Mouse (Mus musculus) layer of hippocampus, adult 2 months (tissue): ENCODE data around the gene Dab2ip. TPM values are rescaled to one million over a fixed set of nuclear protein-coding genes. Genes with fewer than 3 reads are reported as not detected.

Source experiments
- DNase-seq, 2 experiments: peaks; one replicate each; pipeline ENCODE4 v3.0.0; 2022; ENCODE audit warnings: low spot score in 2 of 2
- H3K27ac ChIP-seq: fragments of 200-600 bp; 2 replicates; pipeline ENCODE4 v1.8.1; 2022
- H3K4me3 ChIP-seq: fragments of 200-600 bp; 2 replicates; pipeline ENCODE4 v1.8.1; 2022; ENCODE audit warnings: mild to moderate bottlenecking
- CTCF ChIP-seq: fragments of 200-600 bp; conservative IDR thresholded peaks from 2 replicates; pipeline ENCODE4 v1.8.1; 2022; ENCODE audit warnings: antibody characterized with exemption, mild to moderate bottlenecking, moderate library complexity
- total RNA-seq, 2 experiments: library from RNA; stranded (reverse); gene quantifications; 2 replicates each; pipeline ENCODE4 v1.2.3; 2021

The Dab2ip gene
- total RNA-seq, 2 experiments from 2014 or later = 96.3 to 103 TPM

GRCm38 (mm10) chr2:35591961-35592724 lies 34.1 kb downstream of the Dab2ip start:
- no peak overlapping the region for H3K27ac ChIP-seq
- DNase-seq = no peak
- no peak overlapping the region for H3K4me3 ChIP-seq
- no peak for TF ChIP-seq CTCF

GRCm38 (mm10) chr2:35592725-35593392 lies 34.8 kb downstream of the Dab2ip start:
- DNase-seq = no peak
- no peak overlapping the region for H3K4me3 ChIP-seq

GRCm38 (mm10) chr2:35593889-35594288 lies 35.8 kb downstream of the Dab2ip start:
- no peak for DNase-seq
- no peak for TF ChIP-seq CTCF
- H3K4me3 ChIP-seq = no peak overlapping the region
- no peak overlapping the region for H3K27ac ChIP-seq

More at GRCm38 (mm10) chr2:35592725-35593392, 34.8 kb downstream of the Dab2ip start:
- no peak for TF ChIP-seq CTCF
- no peak overlapping the region for H3K27ac ChIP-seq

GRCm38 (mm10) chr2:35595102-35595501 lies 37.0 kb downstream of the Dab2ip start:
- H3K4me3 ChIP-seq = no peak overlapping the region
- no peak overlapping the region for H3K27ac ChIP-seq
- DNase-seq = no peak
- no peak for TF ChIP-seq CTCF

GRCm38 (mm10) chr2:35595718-35596117 lies 37.7 kb downstream of the Dab2ip start:
- Histone ChIP-seq H3K4me3 (no peak overlapping the region), H3K27ac (no peak overlapping the region)
- no peak for DNase-seq
- TF ChIP-seq CTCF = no peak

- no peak overlapping the region for H3K27ac ChIP-seq
- H3K4me3 ChIP-seq = no peak overlapping the region
- DNase-seq = no peak
- no peak for TF ChIP-seq CTCF
These were observed 38.7 kb downstream of the Dab2ip start for GRCm38 (mm10) chr2:35596796-35597195.

- no peak overlapping the region for H3K27ac ChIP-seq
- no peak for DNase-seq
- TF ChIP-seq CTCF = no peak
- no peak overlapping the region for H3K4me3 ChIP-seq
These were observed 40.8 kb downstream of the Dab2ip start for GRCm38 (mm10) chr2:35598819-35599218.

- Histone ChIP-seq H3K4me3 (no peak overlapping the region), H3K27ac (no peak overlapping the region)
- TF ChIP-seq CTCF = peak; percentile 44
- no peak for DNase-seq
These were observed 43.6 kb downstream of the Dab2ip start for GRCm38 (mm10) chr2:35601665-35602064.

GRCm38 (mm10) chr2:35607476-35607875 lies 49.4 kb downstream of the Dab2ip start:
- TF ChIP-seq CTCF = no peak
- Histone ChIP-seq H3K4me3 (no peak overlapping the region), H3K27ac (no peak overlapping the region)
- DNase-seq = no peak

GRCm38 (mm10) chr2:35608856-35609255 lies 50.8 kb downstream of the Dab2ip start:
- Histone ChIP-seq H3K4me3 (no peak overlapping the region), H3K27ac (no peak overlapping the region)
- TF ChIP-seq CTCF = no peak
- DNase-seq = no peak

- Histone ChIP-seq H3K27ac (peak overlapping the region; percentile 72; the same call in 1 of the 2 replicates), H3K4me3 (no peak overlapping the region)
- peak; percentile 70 for TF ChIP-seq CTCF
- no peak for DNase-seq
These were observed 51.3 kb downstream of the Dab2ip start for GRCm38 (mm10) chr2:35609317-35609716.

GRCm38 (mm10) chr2:35610168-35610951 lies 52.3 kb downstream of the Dab2ip start:
- Histone ChIP-seq H3K27ac (peak overlapping the region; percentile 72), H3K4me3 (no peak overlapping the region)
- TF ChIP-seq CTCF = no peak
- DNase-seq = peak; percentile 60 to 79

- no peak for DNase-seq
- Histone ChIP-seq H3K27ac (peak overlapping the region; percentile 72), H3K4me3 (no peak overlapping the region)
- TF ChIP-seq CTCF = no peak; the same call in 1 of the 2 replicates
These were observed 52.9 kb downstream of the Dab2ip start for GRCm38 (mm10) chr2:35610976-35611375.
